Mouse (Mus musculus) E14TG2a.4 (cell line): ENCODE results near the gene Ccdc81.

ENCODE experiments used
- H3K27me3 ChIP-seq: 2 replicates; pipeline ENCODE4 v1.6.1; 2014; ENCODE audit warnings: low read length, control low read depth; ENCODE audit not compliant: insufficient read depth
- H3K36me3 ChIP-seq: 2 replicates; pipeline ENCODE4 v1.6.1; 2014; ENCODE audit warnings: low read length, control low read depth; ENCODE audit not compliant: insufficient read depth
- H3K4me1 ChIP-seq: replicated peaks from 2 replicates; pipeline ENCODE4 v1.6.1; 2014; ENCODE audit warnings: low read depth, low read length, control low read depth
- H3K4me3 ChIP-seq: replicated peaks from 2 replicates; pipeline ENCODE4 v1.5.1; 2014; ENCODE audit warnings: mild to moderate bottlenecking, low read length
- H3K9me3 ChIP-seq: 2 replicates; pipeline ENCODE4 v1.6.1; 2014; ENCODE audit warnings: low read length, control low read depth
- CTCF ChIP-seq: conservative IDR thresholded peaks from 2 replicates; pipeline ENCODE4 v1.5.1; 2014; ENCODE audit warnings: low read length
- NANOG ChIP-seq: IDR thresholded peaks from 2 replicates; pipeline ENCODE4 v1.6.1; 2014; ENCODE audit warnings: borderline replicate concordance, low read length, mixed read lengths
- POU5F1 ChIP-seq: IDR thresholded peaks from 2 replicates; pipeline ENCODE4 v1.6.1; 2014; ENCODE audit warnings: low read length, borderline replicate concordance

The Ccdc81 gene

GRCm38 (mm10) chr7:89836676-89837075 lies 66.8 kb downstream of the Ccdc81 start:
- TF ChIP-seq POU5F1 (no peak), NANOG (no peak)
- Histone ChIP-seq H3K9me3 (peaks cover 5% of the 10 kb centered on the region; the same call in 1 of the 2 replicates), H3K4me3 (no peak overlapping the region), H3K27me3 (no peaks in the 10 kb centered on the region), H3K36me3 (no peaks in the 10 kb centered on the region), H3K4me1 (no peaks in the 10 kb centered on the region)

GRCm38 (mm10) chr7:89835566-89835965 lies 67.9 kb downstream of the Ccdc81 start:
- no peaks in the 10 kb centered on the region for H3K4me1 ChIP-seq
- H3K9me3 ChIP-seq, result peaks cover 5% of the 10 kb centered on the region; the same call in 1 of the 2 replicates
- no peaks in the 10 kb centered on the region for H3K27me3 ChIP-seq
- no peak overlapping the region for H3K4me3 ChIP-seq
- no peaks in the 10 kb centered on the region for H3K36me3 ChIP-seq
- TF ChIP-seq CTCF (no peak), NANOG (no peak), POU5F1 (no peak)

GRCm38 (mm10) chr7:89833521-89833920 lies 69.9 kb downstream of the Ccdc81 start:
- no peak overlapping the region for H3K4me3 ChIP-seq
- H3K4me1 ChIP-seq, result no peaks in the 10 kb centered on the region

GRCm38 (mm10) chr7:89829201-89829600 lies 74.2 kb downstream of the Ccdc81 start:
- no peaks in the 10 kb centered on the region for H3K27me3 ChIP-seq
- TF ChIP-seq NANOG, result no peak
- TF ChIP-seq CTCF, result no peak
- TF ChIP-seq POU5F1, result no peak
- no peaks in the 10 kb centered on the region for H3K36me3 ChIP-seq
- no peak overlapping the region for H3K4me3 ChIP-seq
- no peaks in the 10 kb centered on the region for H3K4me1 ChIP-seq
- peaks cover 41% of the 10 kb centered on the region for H3K9me3 ChIP-seq

More at GRCm38 (mm10) chr7:89833521-89833920, 69.9 kb downstream of the Ccdc81 start:
- TF ChIP-seq NANOG, result no peak
- TF ChIP-seq POU5F1, result no peak
- TF ChIP-seq CTCF, result no peak
- H3K9me3 ChIP-seq, result peaks cover 14% of the 10 kb centered on the region; the same call in 1 of the 2 replicates
- H3K27me3 ChIP-seq, result no peaks in the 10 kb centered on the region
- no peaks in the 10 kb centered on the region for H3K36me3 ChIP-seq

- no peak for TF ChIP-seq CTCF
- TF ChIP-seq NANOG, result no peak
- TF ChIP-seq POU5F1, result no peak
- Histone ChIP-seq H3K27me3 (no peaks in the 10 kb centered on the region), H3K36me3 (no peaks in the 10 kb centered on the region), H3K4me1 (no peaks in the 10 kb centered on the region), H3K9me3 (peaks cover 41% of the 10 kb centered on the region), H3K4me3 (no peak overlapping the region)
Measured at GRCm38 (mm10) chr7:89828436-89829065, 74.9 kb downstream of the Ccdc81 start.
